Mouse (Mus musculus) hindbrain, postnatal 0 days (tissue): ENCODE results near the gene Ctla4. TPM values are rescaled to one million over a fixed set of nuclear protein-coding genes. Genes with fewer than 3 reads are reported as not detected.

Experiments used
- ATAC-seq: fragments of 200-750 bp; cut with Nextera tagmentation; 2 replicates; pipeline ENCODE4 v1.8.0; 2017; ENCODE audit warnings: mild to moderate bottlenecking, moderate TSS enrichment, moderate library complexity
- DNase-seq: peaks from one replicate; pipeline ENCODE4 v3.0.0-alpha.2; 2015; ENCODE audit warnings: low spot score
- H3K27ac ChIP-seq: fragments of 300-500 bp; sonication (generic); 2 replicates; pipeline ENCODE4 v1.5.1; 2014; ENCODE audit warnings: mild to moderate bottlenecking
- H3K27me3 ChIP-seq: fragments of 300-500 bp; sonication (generic); 2 replicates; pipeline ENCODE4 v1.6.1; 2014; ENCODE audit warnings: low read length, mixed read lengths; ENCODE audit not compliant: insufficient read depth
- H3K36me3 ChIP-seq: fragments of 300-500 bp; sonication (generic); 2 replicates; pipeline ENCODE4 v1.6.1; 2014; ENCODE audit warnings: low read length, mixed read lengths; ENCODE audit not compliant: insufficient read depth
- H3K4me1 ChIP-seq: fragments of 300-500 bp; sonication (generic); 2 replicates; pipeline ENCODE4 v1.6.1; 2014; ENCODE audit warnings: antibody characterized with exemption, low read length, mixed read lengths; ENCODE audit not compliant: insufficient read depth
- H3K4me2 ChIP-seq: fragments of 300-500 bp; sonication (generic); 2 replicates; pipeline ENCODE4 v1.6.1; 2014; ENCODE audit warnings: low read depth, mild to moderate bottlenecking, low read length, moderate library complexity, mixed read lengths
- H3K4me3 ChIP-seq: fragments of 300-500 bp; sonication (generic); 2 replicates; pipeline ENCODE4 v1.5.1; 2014; ENCODE audit warnings: low read length
- H3K9ac ChIP-seq: fragments of 300-500 bp; sonication (generic); replicated peaks from 2 replicates; pipeline ENCODE4 v1.6.1; 2014; ENCODE audit warnings: mild to moderate bottlenecking, low read length, moderate library complexity, mixed read lengths
- H3K9me3 ChIP-seq: fragments of 300-500 bp; sonication (generic); 2 replicates; pipeline ENCODE4 v1.6.1; 2016; ENCODE audit warnings: low read length, mixed read lengths
- CTCF ChIP-seq: IDR thresholded peaks from 2 replicates; pipeline ENCODE4 v1.5.1; 2016; ENCODE audit warnings: antibody characterized with exemption, control low read depth, low read depth
- WGBS: fragments of 180-500 bp; shearing (Covaris S2); extraction: QIAGEN DNeasy Blood & Tissue Kit; methylation state at CpG from one replicate; pipeline ENCODE4 v1.1.7; 2014; 5-methylcytosine and 5-hydroxymethylcytosine counted together
- polyA plus RNA-seq: library from polyadenylated mRNA; unstranded; fragments of >200 nt; fragmentation: Nextera tagmentation; extraction: Ambion mirVana; gene quantifications from 2 replicates; pipeline ENCODE4 v1.2.1, GENCODE M21; 2015
- total RNA-seq: library from RNA; depleted of rRNA; stranded (reverse); fragments of >200 nt; gene quantifications from 2 replicates; pipeline ENCODE4 v1.2.3, GENCODE M21; 2014

Ctla4 gene
- total and polyA plus RNA-seq, 2 experiments from 2014 or later: not detected

DNA sequence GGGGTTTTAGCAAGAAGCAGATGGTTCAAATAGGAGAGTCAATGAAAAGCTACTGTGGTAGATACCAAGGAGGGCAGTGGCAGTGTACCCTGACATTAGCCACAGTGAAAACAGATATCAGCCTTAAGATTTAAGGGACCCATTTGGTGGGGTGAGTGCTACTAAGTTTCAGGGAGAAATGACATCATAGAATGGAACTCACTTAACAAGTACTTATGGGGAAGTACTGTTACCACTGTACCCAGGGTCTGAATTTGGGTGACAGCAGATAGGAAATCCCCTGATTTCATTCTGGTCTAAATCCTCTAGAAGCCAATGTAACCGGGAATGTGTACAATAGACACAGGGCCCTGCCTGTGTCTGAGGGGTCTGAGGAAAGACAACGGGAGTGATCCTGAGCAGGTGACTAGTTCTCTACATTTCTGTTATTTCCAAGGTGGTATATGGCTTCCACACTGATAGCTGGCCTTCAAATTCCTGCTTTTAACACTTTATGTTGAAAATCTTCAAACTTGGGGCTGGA is 17.7 kb downstream of the Ctla4 start:
- H3K4me1 ChIP-seq: no peaks in the 10 kb centered on the region
- no peak overlapping the region for H3K4me3 ChIP-seq
- H3K4me2 ChIP-seq: no peak overlapping the region
- ATAC-seq (no peak), DNase-seq (no peak)
- H3K9me3 ChIP-seq: no peaks in the 10 kb centered on the region
- H3K27ac ChIP-seq: no peak overlapping the region
- no peak overlapping the region for H3K9ac ChIP-seq
- WGBS: 90% methylated on average over 2 of the region's 2 CpGs
- TF ChIP-seq CTCF: no peak
- H3K27me3 ChIP-seq: no peaks in the 10 kb centered on the region
- no peaks in the 10 kb centered on the region for H3K36me3 ChIP-seq

DNA sequence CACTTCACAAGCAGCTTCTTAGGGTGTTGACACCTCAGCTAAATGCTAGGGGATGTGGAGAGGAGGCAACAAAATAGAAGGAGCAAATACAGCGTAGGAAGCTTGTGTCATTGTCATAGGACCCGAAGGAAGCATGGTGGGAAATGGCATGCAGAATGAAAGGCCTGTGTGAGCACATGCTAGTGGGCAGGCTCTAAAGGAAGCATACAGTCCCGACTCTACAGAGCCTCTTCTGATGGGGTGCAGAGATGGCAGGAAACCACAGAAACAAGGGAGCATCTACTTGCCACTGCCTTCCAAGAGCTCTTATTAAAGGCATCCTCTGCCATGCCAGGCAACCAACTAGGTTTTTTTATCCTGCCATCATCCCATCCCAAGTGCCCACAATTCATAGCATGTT is 20.7 kb downstream of the Ctla4 start:
- H3K36me3 ChIP-seq: no peaks in the 10 kb centered on the region
- 83% methylated on average over 3 of the region's 3 CpGs for WGBS
- ATAC-seq (no peak), DNase-seq (no peak)
- H3K9me3 ChIP-seq: no peaks in the 10 kb centered on the region
- H3K4me3 ChIP-seq: no peak overlapping the region
- no peak overlapping the region for H3K9ac ChIP-seq
- no peak overlapping the region for H3K27ac ChIP-seq
- H3K4me1 ChIP-seq: no peaks in the 10 kb centered on the region
- TF ChIP-seq CTCF: no peak
- no peak overlapping the region for H3K4me2 ChIP-seq
- H3K27me3 ChIP-seq: no peaks in the 10 kb centered on the region

DNA sequence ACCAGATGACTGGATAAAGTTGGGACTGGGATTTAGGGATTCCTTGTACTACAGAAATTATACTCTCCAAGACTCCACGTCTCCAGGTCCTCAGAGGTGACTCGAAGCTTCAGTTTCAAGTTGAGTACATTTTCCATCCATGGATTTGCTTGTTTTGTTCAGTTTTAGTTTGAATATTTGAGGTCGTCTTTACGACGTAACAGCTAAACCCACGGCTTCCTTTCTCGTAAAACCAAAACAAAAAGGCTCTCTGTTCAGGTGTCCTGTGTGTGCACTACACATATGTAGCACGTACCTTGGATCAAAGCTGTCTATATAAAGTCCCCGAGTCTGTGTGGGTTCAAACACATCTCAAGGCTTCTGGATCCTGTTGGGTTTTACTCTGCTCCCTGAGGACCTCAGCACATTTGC is 22.0 kb downstream of the Ctla4 start:
- no peak for TF ChIP-seq CTCF
- no peak for DNase-seq

DNA sequence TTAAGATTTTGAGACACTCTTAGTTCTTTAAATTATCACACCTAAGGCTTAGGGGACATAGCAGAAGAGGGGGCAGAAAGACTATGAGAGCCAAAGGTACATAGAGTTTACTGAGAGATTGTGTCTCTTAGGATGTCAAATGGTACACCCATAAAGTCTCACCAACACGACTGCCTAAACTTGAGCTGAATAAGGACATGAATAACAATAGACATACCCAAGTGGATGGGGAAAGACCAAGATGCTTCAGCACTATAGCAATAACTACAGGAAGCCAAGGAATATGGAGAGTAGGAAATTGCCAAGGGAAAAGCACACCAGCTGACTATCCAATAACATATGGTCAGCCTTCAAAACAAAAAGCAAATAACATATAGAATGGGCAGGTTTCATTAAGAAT is 22.9 kb downstream of the Ctla4 start:
- H3K4me2 ChIP-seq: no peak overlapping the region
- H3K36me3 ChIP-seq: no peaks in the 10 kb centered on the region
- 60% methylated on average over 1 of the region's 1 CpGs for WGBS
- DNase-seq (no peak), ATAC-seq (no peak)
- no peak for TF ChIP-seq CTCF
- no peak overlapping the region for H3K9ac ChIP-seq
- H3K4me3 ChIP-seq: no peak overlapping the region
- H3K9me3 ChIP-seq: no peaks in the 10 kb centered on the region
- H3K4me1 ChIP-seq: no peaks in the 10 kb centered on the region
- no peak overlapping the region for H3K27ac ChIP-seq
- H3K27me3 ChIP-seq: no peaks in the 10 kb centered on the region

More for the DNA sequence above, 22.0 kb downstream of the Ctla4 start:
- WGBS: 93% methylated on average over 9 of the region's 9 CpGs
- Histone ChIP-seq H3K27me3 (no peaks in the 10 kb centered on the region), H3K27ac (no peak overlapping the region), H3K9me3 (no peaks in the 10 kb centered on the region), H3K4me3 (no peak overlapping the region), H3K4me1 (no peaks in the 10 kb centered on the region), H3K9ac (no peak overlapping the region), H3K36me3 (no peaks in the 10 kb centered on the region), H3K4me2 (no peak overlapping the region)
- ATAC-seq: no peak

DNA sequence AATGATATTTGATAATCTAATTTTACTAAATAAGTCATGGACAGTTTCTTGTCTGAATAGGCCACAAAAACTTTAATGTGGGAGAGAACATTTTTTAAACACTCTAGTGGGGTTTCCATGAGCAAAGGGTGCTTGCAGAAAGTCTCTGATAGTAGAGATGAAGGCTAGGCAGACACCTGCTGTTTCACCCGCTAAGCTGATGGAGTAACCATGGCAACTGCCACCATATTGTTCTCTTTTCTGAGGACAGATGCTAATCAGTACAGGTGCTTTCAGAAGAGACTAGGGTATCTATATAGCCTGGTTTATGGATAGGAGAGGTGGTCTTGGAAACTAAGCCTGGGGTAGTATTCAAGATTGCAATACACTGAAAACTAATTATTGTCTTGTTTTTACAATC is 24.0 kb downstream of the Ctla4 start:
- 21% methylated on average over 1 of the region's 1 CpGs for WGBS
- DNase-seq: no peak
- H3K4me1 ChIP-seq: no peaks in the 10 kb centered on the region
- no peaks in the 10 kb centered on the region for H3K27me3 ChIP-seq
- H3K9ac ChIP-seq: no peak overlapping the region
- no peak overlapping the region for H3K4me2 ChIP-seq
- no peak for TF ChIP-seq CTCF
- H3K9me3 ChIP-seq: no peaks in the 10 kb centered on the region
- ATAC-seq: no peak
- no peaks in the 10 kb centered on the region for H3K36me3 ChIP-seq
- no peak overlapping the region for H3K4me3 ChIP-seq
- H3K27ac ChIP-seq: no peak overlapping the region

DNA sequence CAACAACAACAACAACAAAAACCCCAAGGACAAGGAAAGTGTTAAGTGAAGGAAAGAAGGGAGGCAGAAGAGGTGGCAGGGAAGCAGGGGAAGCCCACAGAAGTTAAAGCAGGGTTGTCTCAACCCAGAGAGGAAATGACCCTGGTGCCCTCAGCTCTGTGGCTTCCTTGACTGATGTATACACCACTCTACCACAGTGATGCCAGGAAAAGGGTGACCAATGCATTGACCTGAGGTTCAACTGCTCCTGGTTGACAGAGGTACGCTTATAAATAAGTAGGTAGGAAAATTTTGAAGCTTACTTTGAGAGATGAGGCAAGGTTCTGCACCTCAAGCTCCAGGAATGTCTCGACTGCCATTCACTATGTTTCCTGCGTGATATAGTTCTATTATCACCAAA is 24.8 kb downstream of the Ctla4 start:
- WGBS: 93% methylated on average over 3 of the region's 3 CpGs
- Histone ChIP-seq H3K27ac (no peak overlapping the region), H3K36me3 (no peaks in the 10 kb centered on the region), H3K4me1 (no peaks in the 10 kb centered on the region), H3K27me3 (no peaks in the 10 kb centered on the region), H3K4me2 (no peak overlapping the region), H3K9ac (no peak overlapping the region), H3K4me3 (no peak overlapping the region), H3K9me3 (no peaks in the 10 kb centered on the region)
- ATAC-seq: no peak
- TF ChIP-seq CTCF: no peak
- DNase-seq: no peak

DNA sequence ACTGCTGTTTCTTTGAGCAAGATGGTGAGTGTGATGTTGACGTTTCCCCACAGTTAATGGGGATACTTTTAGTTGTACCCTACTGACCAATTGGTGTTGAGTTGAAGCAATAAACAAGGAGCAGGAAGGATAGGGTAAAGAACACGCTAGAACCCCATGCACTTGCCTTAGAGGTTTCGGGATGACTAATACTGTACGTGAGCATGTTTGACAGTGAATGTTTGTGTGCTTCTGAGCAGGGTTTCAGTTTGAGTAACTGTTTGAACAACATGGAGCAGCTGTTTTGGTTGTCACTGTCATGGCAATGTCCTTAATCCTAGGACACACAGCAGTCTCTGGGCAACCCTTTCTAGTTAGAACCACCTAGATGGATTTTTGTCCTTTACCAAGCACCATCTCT is 26.5 kb downstream of the Ctla4 start:
- DNase-seq (no peak), ATAC-seq (no peak)
- no peaks in the 10 kb centered on the region for H3K36me3 ChIP-seq
- no peak overlapping the region for H3K4me3 ChIP-seq
- H3K9ac ChIP-seq: no peak overlapping the region
- H3K4me1 ChIP-seq: no peaks in the 10 kb centered on the region
- no peak for TF ChIP-seq CTCF
- no peaks in the 10 kb centered on the region for H3K27me3 ChIP-seq
- H3K9me3 ChIP-seq: no peaks in the 10 kb centered on the region
- no peak overlapping the region for H3K27ac ChIP-seq
- WGBS: 89% methylated on average over 4 of the region's 4 CpGs
- H3K4me2 ChIP-seq: no peak overlapping the region
